Mouse (Mus musculus) liver, postnatal 0 days (tissue): ENCODE data around the gene Immp2l.

Experiments
- CTCF ChIP-seq: sonication (generic); IDR thresholded peaks from 2 replicates; pipeline ENCODE4 v1.5.1; 2016; ENCODE audit warnings: antibody characterized with exemption, low read depth
- EP300 ChIP-seq: IDR thresholded peaks from 2 replicates; pipeline ENCODE4 v1.6.1; 2016; ENCODE audit warnings: antibody characterized with exemption, low read depth, mild to moderate bottlenecking

DNA sequence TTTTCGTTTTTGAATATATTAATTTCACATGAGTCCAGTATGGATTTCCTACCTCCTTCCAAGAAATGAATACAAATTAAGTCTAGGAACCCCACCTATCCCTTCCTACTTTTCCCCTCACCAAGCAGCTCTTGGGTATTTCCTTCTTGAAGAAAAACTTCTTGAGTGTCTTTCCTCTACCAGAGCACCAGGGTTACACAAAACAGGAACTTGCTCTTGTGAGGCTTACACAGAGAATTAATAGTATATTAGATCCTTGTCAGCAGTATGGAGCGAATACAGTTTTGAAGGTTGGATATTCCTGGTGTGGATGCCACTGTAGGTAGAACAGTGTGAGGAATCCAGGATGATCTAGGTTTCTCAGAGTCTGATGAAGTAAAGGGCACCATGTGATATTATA is 172.5 kb downstream of the Immp2l start:
- TF ChIP-seq CTCF = no peak
- no peak for TF ChIP-seq EP300
